Mouse (Mus musculus) hindbrain, postnatal 0 days (tissue): Measurements from ENCODE around the gene Hist2h2be. TPM values are rescaled to one million over a fixed set of nuclear protein-coding genes. Genes with fewer than 3 reads are reported as not detected.

Experiments
- ATAC-seq: fragments of 200-750 bp; cut with Nextera tagmentation; 2 replicates; pipeline ENCODE4 v1.8.0; 2017; ENCODE audit warnings: mild to moderate bottlenecking, moderate TSS enrichment, moderate library complexity
- DNase-seq: peaks from one replicate; pipeline ENCODE4 v3.0.0-alpha.2; 2015; ENCODE audit warnings: low spot score
- H3K27ac ChIP-seq: fragments of 300-500 bp; sonication (generic); 2 replicates; pipeline ENCODE4 v1.5.1; 2014; ENCODE audit warnings: mild to moderate bottlenecking
- H3K27me3 ChIP-seq: fragments of 300-500 bp; sonication (generic); 2 replicates; pipeline ENCODE4 v1.6.1; 2014; ENCODE audit warnings: low read length, mixed read lengths; ENCODE audit not compliant: insufficient read depth
- H3K36me3 ChIP-seq: fragments of 300-500 bp; sonication (generic); 2 replicates; pipeline ENCODE4 v1.6.1; 2014; ENCODE audit warnings: low read length, mixed read lengths; ENCODE audit not compliant: insufficient read depth
- H3K4me1 ChIP-seq: fragments of 300-500 bp; sonication (generic); 2 replicates; pipeline ENCODE4 v1.6.1; 2014; ENCODE audit warnings: antibody characterized with exemption, low read length, mixed read lengths; ENCODE audit not compliant: insufficient read depth
- H3K4me2 ChIP-seq: fragments of 300-500 bp; sonication (generic); 2 replicates; pipeline ENCODE4 v1.6.1; 2014; ENCODE audit warnings: low read depth, mild to moderate bottlenecking, low read length, moderate library complexity, mixed read lengths
- H3K4me3 ChIP-seq: fragments of 300-500 bp; sonication (generic); 2 replicates; pipeline ENCODE4 v1.5.1; 2014; ENCODE audit warnings: low read length
- H3K9ac ChIP-seq: fragments of 300-500 bp; sonication (generic); replicated peaks from 2 replicates; pipeline ENCODE4 v1.6.1; 2014; ENCODE audit warnings: mild to moderate bottlenecking, low read length, moderate library complexity, mixed read lengths
- H3K9me3 ChIP-seq: fragments of 300-500 bp; sonication (generic); 2 replicates; pipeline ENCODE4 v1.6.1; 2016; ENCODE audit warnings: low read length, mixed read lengths
- CTCF ChIP-seq: IDR thresholded peaks from 2 replicates; pipeline ENCODE4 v1.5.1; 2016; ENCODE audit warnings: antibody characterized with exemption, control low read depth, low read depth
- WGBS: fragments of 180-500 bp; shearing (Covaris S2); extraction: QIAGEN DNeasy Blood & Tissue Kit; methylation state at CpG from one replicate; pipeline ENCODE4 v1.1.7; 2014; 5-methylcytosine and 5-hydroxymethylcytosine counted together
- polyA plus RNA-seq: library from polyadenylated mRNA; unstranded; fragments of >200 nt; fragmentation: Nextera tagmentation; extraction: Ambion mirVana; gene quantifications from 2 replicates; pipeline ENCODE4 v1.2.1, GENCODE M21; 2015
- total RNA-seq: library from RNA; depleted of rRNA; stranded (reverse); fragments of >200 nt; gene quantifications from 2 replicates; pipeline ENCODE4 v1.2.3, GENCODE M21; 2014

Hist2h2be gene
- total and polyA plus RNA-seq, 2 experiments from 2014 or later, result 4.0 to 10.1 TPM

DNA sequence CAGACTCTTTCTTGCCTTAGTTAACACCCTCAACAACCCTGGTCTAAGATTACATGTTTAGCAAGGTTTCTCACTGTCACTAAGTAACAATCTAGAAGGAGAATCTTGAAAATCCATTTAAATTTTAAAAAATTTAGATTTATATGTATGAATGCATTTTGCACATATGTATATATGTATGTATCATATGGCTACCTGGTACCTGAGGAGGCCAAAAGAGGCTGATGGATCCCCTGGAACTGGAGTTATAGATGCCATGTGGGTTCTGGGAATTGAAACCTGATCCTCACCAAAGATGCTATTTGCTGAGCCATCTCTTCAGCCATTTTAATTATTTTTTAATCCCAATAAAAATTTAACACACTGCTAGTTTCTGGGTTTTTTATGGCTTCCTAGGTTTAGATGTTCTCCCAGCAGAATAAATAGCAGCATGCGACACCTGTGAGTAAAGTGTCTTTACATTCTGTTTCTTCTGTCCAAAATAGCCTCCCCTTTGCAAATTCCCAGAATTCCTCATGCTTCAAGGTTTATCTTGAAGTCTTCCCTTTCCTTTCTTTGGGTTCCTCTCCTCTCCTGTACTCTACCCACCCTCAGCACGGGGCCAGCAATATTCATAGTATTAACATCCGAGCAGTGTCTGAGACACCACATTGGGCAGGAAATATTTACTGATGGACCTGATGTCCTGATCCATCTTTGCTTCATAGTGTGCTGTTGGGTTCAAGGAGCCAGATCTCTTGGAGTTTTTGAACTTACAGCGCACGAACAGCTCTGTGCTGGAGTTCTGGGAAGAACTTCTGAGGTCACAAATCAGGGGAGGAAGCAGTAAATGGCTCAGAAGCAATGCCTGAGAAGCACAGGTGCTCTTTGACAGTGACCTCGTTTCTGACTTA lies 27.5 kb downstream of the Hist2h2be start:
- Histone ChIP-seq H3K9me3 (no peaks in the 10 kb centered on the region), H3K9ac (no peak overlapping the region), H3K4me1 (no peaks in the 10 kb centered on the region), H3K27ac (no peak overlapping the region), H3K27me3 (no peaks in the 10 kb centered on the region), H3K4me2 (peak overlapping the region; percentile 51), H3K4me3 (peak overlapping the region; percentile 28; the same call in 1 of the 2 replicates), H3K36me3 (no peaks in the 10 kb centered on the region)
- ATAC-seq (no peak), DNase-seq (no peak)
- no peak for TF ChIP-seq CTCF
- 51% methylated on average over 6 of the region's 6 CpGs for WGBS

DNA sequence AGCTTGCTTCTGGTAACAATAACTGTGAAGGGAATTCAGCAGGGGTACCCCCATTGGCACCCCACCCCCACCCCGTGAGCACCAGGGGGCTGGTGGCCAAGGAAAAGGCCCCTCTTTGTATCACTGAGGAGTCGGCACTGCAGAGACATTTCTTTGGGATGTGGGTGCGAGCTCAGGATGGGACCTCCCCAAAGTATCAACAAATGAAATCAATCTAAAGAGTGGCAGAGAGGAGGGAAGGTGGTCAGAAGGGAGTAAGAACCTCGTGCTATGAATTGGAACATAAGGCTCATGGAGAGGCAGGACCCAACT lies 28.1 kb downstream of the Hist2h2be start:
- H3K4me2 ChIP-seq, result peak overlapping the region; percentile 51; the same call in 1 of the 2 replicates
- H3K4me3 ChIP-seq, result no peak overlapping the region
- 54% methylated on average over 4 of the region's 4 CpGs for WGBS

DNA sequence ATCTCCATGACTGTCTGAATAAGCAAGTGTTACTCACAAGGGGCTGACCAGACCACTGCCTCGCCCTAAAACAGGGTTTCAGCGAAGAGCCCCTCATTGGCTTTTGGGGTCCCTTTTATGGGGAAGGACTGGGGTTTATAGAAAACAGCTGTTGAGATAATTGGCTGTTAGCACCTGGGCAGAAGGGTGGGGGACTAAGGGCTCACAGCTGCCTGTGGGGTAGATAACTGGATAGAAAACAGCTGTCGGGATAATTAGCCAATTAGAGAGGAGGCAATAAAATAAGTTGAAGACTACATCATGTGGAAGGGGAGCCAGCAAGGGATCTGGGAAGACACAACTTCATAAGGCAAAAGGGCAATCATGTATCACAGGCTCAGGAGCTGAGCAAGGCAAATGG lies 30.0 kb downstream of the Hist2h2be start:
- no peak overlapping the region for H3K4me2 ChIP-seq
- no peak overlapping the region for H3K9ac ChIP-seq
- DNase-seq, result no peak
- H3K27me3 ChIP-seq, result no peaks in the 10 kb centered on the region
- H3K27ac ChIP-seq, result no peak overlapping the region
- no peak for TF ChIP-seq CTCF
- H3K36me3 ChIP-seq, result no peaks in the 10 kb centered on the region
- H3K4me1 ChIP-seq, result no peaks in the 10 kb centered on the region
- no peak overlapping the region for H3K4me3 ChIP-seq
- no peaks in the 10 kb centered on the region for H3K9me3 ChIP-seq
- WGBS, result 83% methylated on average over 3 of the region's 3 CpGs
- ATAC-seq, result no peak

More for the DNA sequence above, 28.1 kb downstream of the Hist2h2be start:
- no peak for TF ChIP-seq CTCF
- Histone ChIP-seq H3K27me3 (no peaks in the 10 kb centered on the region), H3K27ac (no peak overlapping the region), H3K4me1 (no peaks in the 10 kb centered on the region), H3K9ac (no peak overlapping the region), H3K36me3 (no peaks in the 10 kb centered on the region), H3K9me3 (no peaks in the 10 kb centered on the region)
- ATAC-seq (no peak), DNase-seq (no peak)

DNA sequence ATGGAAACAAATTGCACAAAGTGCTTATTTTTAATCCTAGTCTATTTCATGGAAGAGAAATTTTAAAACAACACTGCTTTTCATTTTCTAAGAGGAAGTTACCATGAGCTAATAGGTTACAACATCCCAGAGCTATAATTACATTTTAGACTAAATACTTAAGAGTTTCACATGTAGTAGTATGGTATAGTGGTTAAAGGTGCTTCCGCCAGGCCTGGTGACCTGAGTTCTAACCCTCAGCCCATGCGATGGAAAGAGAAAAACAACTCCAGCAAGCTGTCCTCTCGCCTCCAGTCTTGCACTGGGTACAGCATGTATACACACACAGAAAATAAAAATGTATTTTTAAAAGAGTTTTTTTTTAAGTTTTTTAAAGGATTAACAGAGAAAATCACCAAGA lies 30.9 kb downstream of the Hist2h2be start:
- no peak for TF ChIP-seq CTCF
- Histone ChIP-seq H3K4me1 (no peaks in the 10 kb centered on the region), H3K9ac (no peak overlapping the region), H3K4me2 (no peak overlapping the region), H3K9me3 (no peaks in the 10 kb centered on the region), H3K4me3 (no peak overlapping the region), H3K27ac (no peak overlapping the region), H3K27me3 (no peaks in the 10 kb centered on the region), H3K36me3 (no peaks in the 10 kb centered on the region)
- ATAC-seq (no peak), DNase-seq (no peak)
- 96% methylated on average over 3 of the region's 3 CpGs for WGBS

DNA sequence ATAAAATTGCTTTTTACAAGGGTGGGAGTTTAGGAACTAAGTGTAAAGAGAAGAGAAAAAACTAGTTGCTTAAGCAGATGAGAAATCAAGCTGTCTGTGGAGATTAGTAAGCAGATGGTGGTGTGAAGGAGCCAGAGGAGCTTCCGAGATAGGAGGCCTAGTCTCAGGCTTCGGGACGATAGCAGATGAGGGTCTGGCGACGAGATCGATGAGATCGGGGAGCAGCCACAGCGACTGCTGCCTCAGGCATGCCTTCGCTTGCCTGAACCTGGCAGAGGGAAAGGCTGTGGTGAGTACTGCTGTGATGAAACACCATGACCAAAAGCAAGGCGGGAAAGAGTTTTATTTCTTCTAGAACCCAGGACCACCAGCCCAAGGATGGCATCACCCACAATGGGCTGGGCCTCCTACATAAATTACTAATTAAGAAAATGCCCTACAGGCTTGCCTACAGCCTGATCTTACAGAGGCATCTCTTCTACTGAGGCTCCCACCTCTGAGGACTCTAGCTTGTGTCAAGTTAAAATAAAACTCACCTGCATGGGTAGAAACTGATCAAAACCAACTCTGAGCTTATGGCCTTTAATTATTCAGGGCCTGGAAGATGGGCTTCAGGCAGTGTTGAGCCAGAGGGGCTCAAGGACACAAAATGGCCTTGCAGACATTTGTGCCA lies 33.9 kb downstream of the Hist2h2be start:
- Histone ChIP-seq H3K9ac (no peak overlapping the region), H3K27ac (no peak overlapping the region), H3K9me3 (no peaks in the 10 kb centered on the region), H3K4me1 (no peaks in the 10 kb centered on the region), H3K36me3 (no peaks in the 10 kb centered on the region), H3K27me3 (no peaks in the 10 kb centered on the region), H3K4me2 (no peak overlapping the region), H3K4me3 (no peak overlapping the region)
- peak; percentile 70 for ATAC-seq
- TF ChIP-seq CTCF, result no peak
- WGBS, result 43% methylated on average over 10 of the region's 10 CpGs
- DNase-seq, result peak; percentile 64

DNA sequence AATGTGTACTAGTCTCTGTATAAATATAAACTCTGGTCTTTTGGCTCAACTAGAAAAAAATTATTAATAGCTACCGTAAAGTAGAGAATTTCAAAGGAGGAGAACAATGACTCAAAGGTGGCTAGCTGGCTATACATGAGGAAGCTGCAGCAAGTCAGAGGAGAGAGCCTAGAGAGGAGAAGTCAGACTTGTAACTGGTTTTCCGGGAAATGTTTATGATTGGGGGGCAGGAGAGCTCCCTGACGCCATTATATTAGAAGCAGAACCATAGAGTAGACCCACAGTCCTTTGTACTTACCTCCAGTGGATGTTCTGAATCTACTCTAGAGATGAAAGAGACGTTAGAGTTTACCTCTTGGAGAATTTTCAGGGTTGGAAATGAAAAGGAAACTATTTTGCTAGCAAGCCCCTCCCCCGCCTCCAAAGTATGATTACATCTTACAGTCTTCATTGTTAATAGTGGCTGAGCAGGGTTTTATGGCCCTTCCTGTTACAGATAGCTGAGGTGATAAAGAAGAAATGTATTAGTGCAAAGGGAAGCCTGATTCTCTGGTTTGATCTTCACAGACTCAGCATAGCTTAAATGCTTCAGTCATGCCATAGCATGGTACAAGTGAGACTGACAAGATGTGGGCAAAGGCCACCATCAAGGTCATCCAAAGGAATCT lies 35.1 kb downstream of the Hist2h2be start:
- H3K27ac ChIP-seq, result no peak overlapping the region
- H3K9ac ChIP-seq, result no peak overlapping the region
- no peaks in the 10 kb centered on the region for H3K27me3 ChIP-seq
- ATAC-seq (no peak), DNase-seq (no peak)
- 82% methylated on average over 5 of the region's 5 CpGs for WGBS
- no peaks in the 10 kb centered on the region for H3K36me3 ChIP-seq
- no peaks in the 10 kb centered on the region for H3K9me3 ChIP-seq
- no peak for TF ChIP-seq CTCF
- no peak overlapping the region for H3K4me2 ChIP-seq
- no peaks in the 10 kb centered on the region for H3K4me1 ChIP-seq
- no peak overlapping the region for H3K4me3 ChIP-seq
